Mouse (Mus musculus): Measurements from ENCODE around the gene Adk. TPM values are rescaled to one million over a fixed set of nuclear protein-coding genes. Genes with fewer than 3 reads are reported as not detected.
"Not testable (repeated sequence)": the region's sequence is repeated elsewhere in the genome, so short reads cannot be mapped to it uniquely, and the experiment has no call there.

Gene Adk
- polyA plus RNA-seq, 1 experiment from 2014 or later: 171 TPM

- H3K36me3 ChIP-seq (replicated peaks): no peaks in the 10 kb centered on the region
- 95% methylated on average over 8 of the region's 8 CpGs for WGBS
Measured at GRCm38 (mm10) chr14:21479566-21479965, 427.2 kb downstream of the Adk start.

GRCm38 (mm10) chr14:21480191-21480590 lies 427.8 kb downstream of the Adk start:
- Histone ChIP-seq H3K4me1 (no peaks in the 10 kb centered on the region; the same call in 1 of the 2 replicates), H3K27me3 (replicated peaks; ENCODE audit: low read depth, poor library complexity, severe bottlenecking) (no peaks in the 10 kb centered on the region), H3K4me3 (no peak overlapping the region), H3K9me3 (no peaks in the 10 kb centered on the region), H3K36me3 (replicated peaks) (no peaks in the 10 kb centered on the region), H3K27ac (replicated peaks) (no peak overlapping the region)
- 92% methylated on average over 5 of the region's 5 CpGs for WGBS
- no peak for DNase-seq (ENCODE audit: low spot score)

More at GRCm38 (mm10) chr14:21479566-21479965, 427.2 kb downstream of the Adk start:
- no peaks in the 10 kb centered on the region for H3K9me3 ChIP-seq
- no peak for DNase-seq (ENCODE audit: low spot score)
- H3K4me3 ChIP-seq: no peak overlapping the region
- no peaks in the 10 kb centered on the region; the same call in 1 of the 2 replicates for H3K4me1 ChIP-seq
- H3K27me3 ChIP-seq (replicated peaks; ENCODE audit: low read depth, poor library complexity, severe bottlenecking): no peaks in the 10 kb centered on the region
- H3K27ac ChIP-seq (replicated peaks): no peak overlapping the region

- H3K9me3 ChIP-seq: no peaks in the 10 kb centered on the region
- H3K27me3 ChIP-seq (replicated peaks; ENCODE audit: low read depth, poor library complexity, severe bottlenecking): no peaks in the 10 kb centered on the region
- H3K4me1 ChIP-seq: no peaks in the 10 kb centered on the region; the same call in 1 of the 2 replicates
- no peak for DNase-seq (ENCODE audit: low spot score)
- no peaks in the 10 kb centered on the region for H3K36me3 ChIP-seq (replicated peaks)
- no peak within 1 kb of the TSS for H3K27ac ChIP-seq (replicated peaks)
- WGBS: 92% methylated on average over 7 of the region's 7 CpGs
- H3K4me3 ChIP-seq: no peak within 1 kb of the TSS
Measured at GRCm38 (mm10) chr14:21481231-21481630, 428.9 kb downstream of the Adk start, which contains the start of gene Kat6b. Gene Kat6b (plus strand): TSS chr14:21481434.

GRCm38 (mm10) chr14:21484199-21484598 lies 431.8 kb downstream of the Adk start:
- 88% methylated on average over 2 of the region's 2 CpGs for WGBS
- Histone ChIP-seq H3K4me3 (no peak overlapping the region), H3K36me3 (replicated peaks) (no peaks in the 10 kb centered on the region), H3K27ac (replicated peaks) (no peak overlapping the region), H3K4me1 (peaks cover 5% of the 10 kb centered on the region), H3K27me3 (replicated peaks; ENCODE audit: low read depth, poor library complexity, severe bottlenecking) (no peaks in the 10 kb centered on the region), H3K9me3 (no peaks in the 10 kb centered on the region)
- no peak for DNase-seq (ENCODE audit: low spot score)

- 95% methylated on average over 10 of the region's 10 CpGs for WGBS
- Histone ChIP-seq H3K4me1 (peaks cover 8% of the 10 kb centered on the region), H3K4me3 (no peak overlapping the region), H3K36me3 (replicated peaks) (no peaks in the 10 kb centered on the region), H3K27me3 (replicated peaks; ENCODE audit: low read depth, poor library complexity, severe bottlenecking) (no peaks in the 10 kb centered on the region), H3K27ac (replicated peaks) (no peak overlapping the region), H3K9me3 (no peaks in the 10 kb centered on the region)
- no peak for DNase-seq (ENCODE audit: low spot score)
Measured at GRCm38 (mm10) chr14:21484693-21485092, 432.3 kb downstream of the Adk start.

GRCm38 (mm10) chr14:21485961-21486520 lies 433.7 kb downstream of the Adk start:
- H3K4me3 ChIP-seq: no peak overlapping the region
- H3K4me1 ChIP-seq: peaks cover 8% of the 10 kb centered on the region
- 92% methylated on average over 3 of the region's 3 CpGs for WGBS
- H3K27me3 ChIP-seq (replicated peaks; ENCODE audit: low read depth, poor library complexity, severe bottlenecking): no peaks in the 10 kb centered on the region
- no peaks in the 10 kb centered on the region for H3K9me3 ChIP-seq
- DNase-seq (ENCODE audit: low spot score): no peak
- no peaks in the 10 kb centered on the region for H3K36me3 ChIP-seq (replicated peaks)
- H3K27ac ChIP-seq (replicated peaks): no peak overlapping the region

GRCm38 (mm10) chr14:21487135-21487534 lies 434.8 kb downstream of the Adk start:
- DNase-seq (ENCODE audit: low spot score); H3K27me3 ChIP-seq (replicated peaks; ENCODE audit: low read depth, poor library complexity, severe bottlenecking); H3K9me3 ChIP-seq; H3K27ac ChIP-seq (replicated peaks); H3K4me1 ChIP-seq; H3K36me3 ChIP-seq (replicated peaks); H3K4me3 ChIP-seq: not testable (repeated sequence)
- 94% methylated on average over 2 of the region's 2 CpGs for WGBS

GRCm38 (mm10) chr14:21488426-21489115 lies 436.2 kb downstream of the Adk start:
- H3K27me3 ChIP-seq (replicated peaks; ENCODE audit: low read depth, poor library complexity, severe bottlenecking); H3K4me3 ChIP-seq; H3K4me1 ChIP-seq; DNase-seq (ENCODE audit: low spot score); H3K9me3 ChIP-seq; H3K36me3 ChIP-seq (replicated peaks): not testable (repeated sequence)
- WGBS: 83% methylated on average over 8 of the region's 9 CpGs
- H3K27ac ChIP-seq (replicated peaks): peak overlapping the region; percentile 51; the same call in 1 of the 2 replicates

GRCm38 (mm10) chr14:21489116-21489485 lies 436.7 kb downstream of the Adk start:
- H3K4me1 ChIP-seq: peaks cover 8% of the 10 kb centered on the region
- no peaks in the 10 kb centered on the region for H3K36me3 ChIP-seq (replicated peaks)
- 56% methylated on average over 3 of the region's 3 CpGs for WGBS
- DNase-seq (ENCODE audit: low spot score): no peak
- no peaks in the 10 kb centered on the region for H3K27me3 ChIP-seq (replicated peaks; ENCODE audit: low read depth, poor library complexity, severe bottlenecking)
- H3K4me3 ChIP-seq: no peak overlapping the region
- H3K9me3 ChIP-seq: no peaks in the 10 kb centered on the region
- H3K27ac ChIP-seq (replicated peaks): peak overlapping the region; percentile 51; the same call in 1 of the 2 replicates

GRCm38 (mm10) chr14:21490141-21490540 lies 437.8 kb downstream of the Adk start:
- H3K4me1 ChIP-seq: peaks cover 8% of the 10 kb centered on the region
- H3K27me3 ChIP-seq (replicated peaks; ENCODE audit: low read depth, poor library complexity, severe bottlenecking): no peaks in the 10 kb centered on the region
- no peak overlapping the region for H3K4me3 ChIP-seq
- WGBS: 71% methylated on average over 4 of the region's 4 CpGs
- no peak for DNase-seq (ENCODE audit: low spot score)
- H3K36me3 ChIP-seq (replicated peaks): no peaks in the 10 kb centered on the region
- no peak overlapping the region for H3K27ac ChIP-seq (replicated peaks)
- no peaks in the 10 kb centered on the region for H3K9me3 ChIP-seq

Other genes with a start within 250 kb of the Adk start
- gene Plau, start 215.9 kb upstream of the Adk start, polyA plus RNA-seq (2016; fragmentation: Nextera tagmentation; extraction: Ambion mirVana): 0.67 and 1.0 TPM in 2 replicates
- gene Vcl, start 123.2 kb upstream of the Adk start, polyA plus RNA-seq (2016; fragmentation: Nextera tagmentation; extraction: Ambion mirVana): 36.4 and 37.9 TPM in 2 replicates
- 84.8 and 87.7 TPM in 2 replicates for gene Ap3m1, start 66 bp upstream of the Adk start, polyA plus RNA-seq (2016; fragmentation: Nextera tagmentation; extraction: Ambion mirVana)

All from embryonic facial prominence, embryonic 10.5 days (tissue).